Mouse (Mus musculus) lung, embryonic 14.5 days (tissue): Measurements from ENCODE around the gene Dlg2. TPM values are rescaled to one million over a fixed set of nuclear protein-coding genes. Genes with fewer than 3 reads are reported as not detected.

Experiments used
- ATAC-seq: fragments of 200-750 bp; cut with Nextera tagmentation; 2 replicates; pipeline ENCODE4 v1.8.0; 2017; ENCODE audit warnings: mild to moderate bottlenecking, moderate TSS enrichment, moderate library complexity; ENCODE audit not compliant: insufficient read depth
- DNase-seq: peaks from one replicate; pipeline ENCODE4 v3.0.0-alpha.2; 2015
- H3K27ac ChIP-seq: fragments of 300-500 bp; sonication (generic); 2 replicates; pipeline ENCODE4 v1.5.1; 2014; ENCODE audit warnings: low read depth, mild to moderate bottlenecking, moderate library complexity
- H3K27me3 ChIP-seq: fragments of 300-500 bp; sonication (generic); 2 replicates; pipeline ENCODE4 v1.6.1; 2014; ENCODE audit warnings: low read length, control low read depth; ENCODE audit not compliant: insufficient read depth
- H3K36me3 ChIP-seq: fragments of 300-500 bp; sonication (generic); 2 replicates; pipeline ENCODE4 v1.6.1; 2014; ENCODE audit warnings: control low read depth; ENCODE audit not compliant: insufficient read depth
- H3K4me1 ChIP-seq: fragments of 300-500 bp; sonication (generic); 2 replicates; pipeline ENCODE4 v1.6.1; 2014; ENCODE audit warnings: antibody characterized with exemption, control low read depth; ENCODE audit not compliant: insufficient read depth
- H3K4me2 ChIP-seq: fragments of 300-500 bp; sonication (generic); 2 replicates; pipeline ENCODE4 v1.6.1; 2014; ENCODE audit warnings: mild to moderate bottlenecking
- H3K4me3 ChIP-seq: fragments of 300-500 bp; sonication (generic); 2 replicates; pipeline ENCODE4 v1.5.1; 2014; ENCODE audit warnings: low read depth, low read length
- H3K9ac ChIP-seq: fragments of 300-500 bp; sonication (generic); 2 replicates; pipeline ENCODE4 v1.6.1; 2014
- H3K9me3 ChIP-seq: fragments of 300-500 bp; sonication (generic); 2 replicates; pipeline ENCODE4 v1.6.1; 2016; ENCODE audit warnings: low read depth, low read length, control low read depth
- CTCF ChIP-seq: IDR thresholded peaks from 2 replicates; pipeline ENCODE4 v1.5.1; 2016; ENCODE audit warnings: antibody characterized with exemption, low read depth
- WGBS: fragments of 180-500 bp; shearing (Covaris S2); extraction: QIAGEN DNeasy Blood & Tissue Kit; methylation state at CpG from one replicate; pipeline ENCODE4 v1.1.7; 2014; 5-methylcytosine and 5-hydroxymethylcytosine counted together
- polyA plus RNA-seq: library from polyadenylated mRNA; unstranded; fragments of >200 nt; fragmentation: Nextera tagmentation; extraction: Ambion mirVana; gene quantifications from 2 replicates; pipeline ENCODE4 v1.2.1, GENCODE M21; 2014

Gene Dlg2
- polyA plus RNA-seq, 1 experiment from 2014 or later = 0.25 TPM

DNA sequence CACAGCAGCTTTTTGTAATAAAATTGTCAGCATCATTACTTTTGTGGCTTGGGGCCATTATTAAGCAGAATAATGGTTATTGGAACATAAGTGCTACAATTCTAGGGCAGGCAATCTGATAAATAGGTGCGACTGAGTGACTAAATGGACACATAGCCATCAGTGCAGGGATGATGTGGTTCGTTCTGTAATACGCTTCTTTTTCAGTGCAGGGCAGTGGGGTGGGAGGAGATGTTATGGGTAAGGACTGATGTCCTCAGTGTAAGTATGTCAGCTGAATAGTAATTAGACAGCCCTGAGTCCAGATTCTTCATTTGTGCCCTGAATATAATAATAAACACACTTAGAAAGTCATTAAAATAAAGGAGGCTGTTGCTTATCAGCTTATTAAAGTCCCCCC, 984.9 kb downstream of the Dlg2 start:
- Histone ChIP-seq H3K36me3 (no peaks in the 10 kb centered on the region), H3K4me2 (no peak overlapping the region), H3K27ac (no peak overlapping the region), H3K9me3 (no peaks in the 10 kb centered on the region), H3K4me1 (no peaks in the 10 kb centered on the region), H3K27me3 (no peaks in the 10 kb centered on the region), H3K9ac (no peak overlapping the region), H3K4me3 (no peak overlapping the region)
- WGBS = 84% methylated on average over 3 of the region's 3 CpGs
- ATAC-seq (no peak), DNase-seq (no peak)
- TF ChIP-seq CTCF = no peak

DNA sequence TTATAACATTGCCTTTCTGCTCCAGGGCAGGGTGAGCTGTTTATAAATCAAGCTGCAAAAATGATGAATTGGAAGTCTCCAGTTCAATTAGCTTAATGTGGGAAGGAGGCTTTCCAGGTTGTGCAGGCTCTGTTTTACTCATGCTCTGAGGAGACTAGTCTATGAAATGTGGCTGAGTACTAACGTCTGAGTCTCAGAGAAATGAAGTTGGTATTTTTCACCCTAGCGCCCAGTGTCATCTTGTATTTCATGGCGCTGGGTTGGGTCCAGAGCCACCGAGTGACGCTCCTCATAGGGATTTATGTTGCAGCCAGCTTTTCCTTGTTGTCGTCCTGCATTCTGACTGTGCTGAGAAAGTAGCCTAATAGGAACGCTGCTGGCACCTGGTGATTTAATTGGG, 986.8 kb downstream of the Dlg2 start:
- no peaks in the 10 kb centered on the region for H3K9me3 ChIP-seq
- no peak overlapping the region for H3K9ac ChIP-seq
- H3K4me2 ChIP-seq = no peak overlapping the region
- 59% methylated on average over 7 of the region's 7 CpGs for WGBS
- DNase-seq (no peak), ATAC-seq (no peak)
- H3K4me3 ChIP-seq = no peak overlapping the region
- no peak overlapping the region for H3K27ac ChIP-seq
- no peaks in the 10 kb centered on the region for H3K4me1 ChIP-seq
- no peaks in the 10 kb centered on the region for H3K36me3 ChIP-seq
- no peaks in the 10 kb centered on the region for H3K27me3 ChIP-seq
- no peak for TF ChIP-seq CTCF

DNA sequence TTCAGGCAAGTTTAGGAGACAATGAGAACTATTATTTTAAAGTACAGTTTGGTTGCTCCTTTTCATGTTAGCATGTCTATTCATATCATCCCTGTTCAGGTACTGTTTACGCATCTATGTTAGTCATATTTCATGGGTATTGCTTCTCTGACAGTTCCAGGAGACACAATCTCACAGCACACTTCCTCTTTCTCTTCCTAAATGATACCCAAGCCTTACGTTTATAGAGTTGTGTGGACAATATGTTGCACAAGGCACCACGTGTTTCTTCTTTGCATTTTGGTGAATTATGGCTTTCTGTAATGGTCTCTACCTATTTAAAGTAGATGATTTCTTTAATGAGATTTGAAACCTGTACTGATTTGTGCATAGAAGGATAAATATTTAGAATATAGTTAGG, 990.6 kb downstream of the Dlg2 start:
- Histone ChIP-seq H3K4me2 (no peak overlapping the region), H3K36me3 (no peaks in the 10 kb centered on the region), H3K27ac (no peak overlapping the region), H3K9me3 (no peaks in the 10 kb centered on the region), H3K27me3 (no peaks in the 10 kb centered on the region), H3K9ac (no peak overlapping the region), H3K4me1 (no peaks in the 10 kb centered on the region), H3K4me3 (no peak overlapping the region)
- DNase-seq = no peak
- 76% methylated on average over 3 of the region's 3 CpGs for WGBS
- no peak for ATAC-seq
- TF ChIP-seq CTCF = no peak

DNA sequence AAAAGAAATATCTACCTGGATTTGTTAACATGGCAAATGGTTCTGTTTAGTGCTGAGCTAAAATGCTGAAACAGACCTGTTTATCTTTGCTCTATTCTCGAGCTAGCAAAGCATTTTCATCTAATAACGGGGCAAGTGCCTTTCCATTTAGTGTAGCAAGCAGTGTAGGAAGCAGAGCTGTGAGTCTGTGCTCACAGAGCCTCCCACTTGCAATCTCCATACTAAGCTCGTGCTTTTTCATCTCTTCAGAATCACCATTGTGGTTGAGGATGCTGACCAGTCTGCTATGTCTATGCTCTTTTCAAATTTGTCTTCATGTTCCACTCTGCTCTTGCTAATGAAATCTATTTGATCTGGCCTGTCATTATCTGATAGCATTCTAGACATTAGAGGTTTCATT, 1002.7 kb downstream of the Dlg2 start:
- no peaks in the 10 kb centered on the region for H3K9me3 ChIP-seq
- no peaks in the 10 kb centered on the region for H3K4me1 ChIP-seq
- ATAC-seq (no peak), DNase-seq (no peak)
- no peaks in the 10 kb centered on the region for H3K27me3 ChIP-seq
- H3K9ac ChIP-seq = no peak overlapping the region
- TF ChIP-seq CTCF = no peak
- H3K36me3 ChIP-seq = no peaks in the 10 kb centered on the region
- H3K27ac ChIP-seq = no peak overlapping the region
- H3K4me3 ChIP-seq = no peak overlapping the region
- no peak overlapping the region for H3K4me2 ChIP-seq
- 66% methylated on average over 3 of the region's 3 CpGs for WGBS

DNA sequence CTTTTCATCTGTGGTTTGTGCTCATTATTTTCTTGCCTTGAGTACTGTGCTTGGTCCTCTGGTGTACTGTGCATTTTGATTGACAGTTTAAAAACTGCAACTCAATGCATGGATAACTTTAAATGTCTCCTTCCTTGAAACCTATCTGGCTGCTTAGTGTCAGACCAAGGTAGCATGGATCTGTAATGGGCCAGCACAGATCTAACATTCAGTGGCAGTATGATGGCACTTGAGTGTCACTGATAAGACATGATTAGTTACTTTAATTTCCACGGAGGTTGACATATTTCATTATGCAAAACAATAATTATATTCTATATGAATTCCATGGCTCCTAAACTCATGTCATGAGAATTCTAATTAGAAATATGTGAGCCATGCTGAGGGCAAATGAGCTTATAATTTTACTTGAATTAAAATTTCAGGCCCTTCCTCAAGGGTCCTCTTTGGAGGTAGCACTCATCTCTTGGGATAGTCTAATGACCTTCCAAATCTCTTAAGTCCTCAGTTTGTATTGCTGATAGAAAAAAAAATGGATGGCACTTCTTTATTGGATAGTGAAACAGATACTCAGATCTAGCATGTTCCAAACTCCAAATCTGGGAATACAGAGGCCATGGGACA, 1005.2 kb downstream of the Dlg2 start:
- no peaks in the 10 kb centered on the region for H3K4me1 ChIP-seq

DNA sequence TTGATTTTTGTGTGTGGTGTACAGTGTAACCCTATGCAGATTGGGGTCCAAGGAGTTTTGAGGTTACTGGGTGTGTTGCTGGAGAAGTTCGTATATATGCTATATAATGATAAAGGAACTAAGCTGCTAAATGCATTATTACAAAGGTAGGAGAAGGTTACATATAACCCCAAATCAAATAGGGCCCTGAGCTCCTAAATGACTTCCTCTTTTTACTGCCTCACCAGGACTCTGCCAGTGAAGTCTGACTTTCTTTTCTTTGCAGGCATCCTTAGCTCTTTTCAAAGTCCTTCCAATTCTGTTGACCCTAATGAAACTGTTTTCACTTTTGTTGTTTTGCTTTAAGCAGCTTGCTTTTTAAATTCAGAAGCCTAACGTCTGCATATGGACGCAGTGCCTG, 1016.8 kb downstream of the Dlg2 start:
- no peak overlapping the region for H3K9ac ChIP-seq
- no peak for TF ChIP-seq CTCF
- no peak overlapping the region for H3K4me3 ChIP-seq
- no peaks in the 10 kb centered on the region for H3K4me1 ChIP-seq
- 77% methylated on average over 3 of the region's 3 CpGs for WGBS
- H3K27me3 ChIP-seq = no peaks in the 10 kb centered on the region
- DNase-seq = no peak
- no peaks in the 10 kb centered on the region for H3K9me3 ChIP-seq
- H3K4me2 ChIP-seq = no peak overlapping the region
- ATAC-seq = no peak
- no peak overlapping the region for H3K27ac ChIP-seq
- no peaks in the 10 kb centered on the region for H3K36me3 ChIP-seq

More for the DNA sequence above, 1005.2 kb downstream of the Dlg2 start:
- TF ChIP-seq CTCF = no peak
- H3K27me3 ChIP-seq = no peaks in the 10 kb centered on the region
- H3K27ac ChIP-seq = no peak overlapping the region
- H3K9ac ChIP-seq = no peak overlapping the region
- no peak overlapping the region for H3K4me2 ChIP-seq
- no peaks in the 10 kb centered on the region for H3K9me3 ChIP-seq
- 59% methylated on average over 1 of the region's 1 CpGs for WGBS
- ATAC-seq = no peak
- H3K36me3 ChIP-seq = no peaks in the 10 kb centered on the region
- DNase-seq = no peak
- H3K4me3 ChIP-seq = no peak overlapping the region

DNA sequence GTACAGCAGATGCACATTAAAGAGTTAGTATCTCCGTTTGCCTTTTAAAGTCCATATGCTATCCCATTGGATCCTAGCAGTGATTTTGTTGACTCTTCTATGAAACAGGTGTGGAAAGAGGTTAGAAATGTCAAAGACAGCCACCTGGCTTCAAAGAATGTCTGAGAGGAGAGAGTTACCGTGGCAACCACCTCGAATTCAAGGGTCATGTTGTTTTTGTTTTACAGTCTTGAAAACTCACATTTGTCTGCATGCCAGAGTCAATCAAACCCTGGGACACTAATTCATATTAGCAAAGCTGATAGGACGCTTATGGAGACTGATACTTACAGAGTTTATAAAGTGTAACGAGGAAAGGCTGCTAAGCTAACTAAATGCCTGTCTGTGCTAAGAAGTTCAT, 1019.1 kb downstream of the Dlg2 start:
- H3K9me3 ChIP-seq = no peaks in the 10 kb centered on the region
- H3K4me1 ChIP-seq = no peaks in the 10 kb centered on the region
- no peaks in the 10 kb centered on the region for H3K27me3 ChIP-seq
- DNase-seq = no peak
- ATAC-seq = no peak
- 46% methylated on average over 5 of the region's 5 CpGs for WGBS
- H3K27ac ChIP-seq = no peak overlapping the region
- TF ChIP-seq CTCF = no peak
- no peak overlapping the region for H3K4me3 ChIP-seq
- H3K4me2 ChIP-seq = no peak overlapping the region
- H3K9ac ChIP-seq = no peak overlapping the region
- H3K36me3 ChIP-seq = no peaks in the 10 kb centered on the region

DNA sequence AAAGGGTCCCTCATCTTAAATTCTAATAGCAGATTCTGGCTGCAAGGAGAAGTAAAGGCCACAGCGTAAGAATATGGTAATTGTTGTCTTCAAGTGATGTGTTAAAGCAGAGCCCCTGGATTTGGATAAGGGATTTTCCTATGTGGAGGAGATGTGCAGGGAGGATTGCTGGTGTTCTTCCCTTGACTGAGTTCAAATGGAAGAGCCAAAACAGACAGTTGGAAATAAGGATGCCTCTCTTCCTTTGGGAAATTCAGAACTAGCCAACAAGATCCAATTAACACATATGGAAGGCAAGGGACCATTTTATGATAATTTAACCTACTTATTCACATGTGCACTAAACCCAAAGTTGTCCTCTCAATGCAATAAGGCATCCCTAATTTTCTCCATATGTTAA, 1034.6 kb downstream of the Dlg2 start:
- whole genome bisulfite sequencing = 79% methylated on average over 1 of the region's 1 CpGs
- ATAC-seq (no peak), DNase-seq (no peak)
- Histone ChIP-seq H3K4me2 (no peak overlapping the region), H3K4me1 (no peaks in the 10 kb centered on the region), H3K4me3 (no peak overlapping the region), H3K27me3 (no peaks in the 10 kb centered on the region), H3K36me3 (no peaks in the 10 kb centered on the region), H3K9me3 (no peaks in the 10 kb centered on the region), H3K27ac (no peak overlapping the region), H3K9ac (no peak overlapping the region)
- no peak for TF ChIP-seq CTCF
